Mouse (Mus musculus): ENCODE data around the gene Galnt10.

DNA sequence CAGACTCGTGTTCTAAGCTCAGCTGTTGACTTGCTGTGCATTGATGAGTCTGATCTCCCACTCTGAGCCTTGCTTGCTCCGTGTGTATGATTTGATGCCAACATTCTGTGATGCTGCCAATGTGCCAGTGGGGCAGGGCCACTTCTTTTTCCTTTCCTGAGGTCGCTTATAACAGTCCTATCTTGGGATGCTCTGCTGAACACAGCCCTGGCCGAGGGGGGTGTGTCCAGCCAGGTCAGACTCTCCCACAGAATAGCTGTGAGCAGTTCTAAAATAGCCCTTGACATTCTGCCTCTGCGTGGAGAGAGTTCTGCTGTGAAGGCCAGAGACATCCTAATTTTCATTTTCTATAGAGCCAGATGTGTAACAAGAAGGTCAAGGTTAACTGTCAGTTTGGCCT is 2.2 kb downstream of the Galnt10 start:
- TF ChIP-seq CTCF (conservative IDR thresholded peaks at IDR 0.05 in 1 of 2, IDR thresholded peaks at IDR 0.05 in 1 of 2; ENCODE audit: low read depth in 2 of 2, low read length in 2 of 2), result no peak
- TF ChIP-seq POLR2A (IDR thresholded peaks at IDR 0.05; ENCODE audit: low read depth, low read length), result no peak
- no peak for TF ChIP-seq USF1 (IDR thresholded peaks at IDR 0.05; ENCODE audit: low read depth, low read length)
- no peak for TF ChIP-seq NRF1 (IDR thresholded peaks at IDR 0.05; ENCODE audit: low read depth, low read length)
- TF ChIP-seq POLR2AphosphoS2 (IDR thresholded peaks at IDR 0.05; ENCODE audit: low read depth, low read length), result no peak
- TF ChIP-seq EP300 (IDR thresholded peaks at IDR 0.05; ENCODE audit: low read length), result no peak
- TF ChIP-seq HCFC1 (IDR thresholded peaks at IDR 0.05; ENCODE audit: low read depth, low read length), result no peak
- TF ChIP-seq ZNF384 (IDR thresholded peaks at IDR 0.05; ENCODE audit: low read depth, low read length), result no peak
- TF ChIP-seq BHLHE40 (IDR thresholded peaks at IDR 0.05; ENCODE audit: low read depth, low read length), result no peak
- TF ChIP-seq GABPA (IDR thresholded peaks at IDR 0.05; ENCODE audit: insufficient replicate concordance, low read depth, low read length), result no peak
- no peak for TF ChIP-seq SIN3A (IDR thresholded peaks at IDR 0.05; ENCODE audit: low read length)
- no peak for TF ChIP-seq PAX5 (IDR thresholded peaks at IDR 0.05; ENCODE audit: low read length)
- TF ChIP-seq CHD1 (IDR thresholded peaks at IDR 0.05; ENCODE audit: low read depth, low read length), result no peak
